Mouse (Mus musculus): ENCODE data around the gene Arih1. TPM values are rescaled to one million over a fixed set of nuclear protein-coding genes. Genes with fewer than 3 reads are reported as not detected.
A peak's percentile ranks its signal among the peaks of the same experiment; 100 is the strongest.

Arih1 gene
- total and polyA plus RNA-seq, 2 experiments from 2014 or later, result 7.6 to 70.8 TPM

DNA sequence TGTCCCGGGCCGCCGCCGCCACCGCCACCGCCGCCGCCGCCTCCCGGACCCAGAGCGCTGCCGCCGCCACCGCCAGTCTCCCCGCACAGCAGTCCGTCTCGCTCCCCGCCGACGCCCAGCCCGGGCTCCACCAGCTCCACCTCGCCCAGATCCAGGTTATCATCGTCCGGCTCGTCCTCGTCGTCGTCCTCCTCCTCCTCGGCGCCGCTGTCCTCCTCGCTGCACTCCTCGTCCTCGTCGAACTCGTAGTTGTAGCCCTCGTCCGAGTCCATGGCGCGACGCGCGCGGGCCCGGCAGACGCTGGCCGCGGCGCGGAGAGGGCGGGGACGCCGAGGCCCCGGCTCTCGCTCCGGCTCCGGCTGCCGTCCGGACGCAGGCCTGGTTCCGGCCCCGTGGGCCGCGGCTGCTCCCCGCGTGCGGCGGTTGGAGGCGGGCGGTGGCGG is 321 bp downstream of the Arih1 start:
- Histone ChIP-seq H3K27me3 (ENCODE audit: insufficient read depth, low read length) (no peaks in the 10 kb centered on the region), H3K36me3 (ENCODE audit: insufficient read depth) (no peaks in the 10 kb centered on the region), H3K4me2 (ENCODE audit: low read depth) (peak overlapping the region; percentile 67), H3K27ac (ENCODE audit: low read depth, low read length) (peak overlapping the region; percentile 99), H3K4me1 (ENCODE audit: insufficient read depth) (peaks cover 6% of the 10 kb centered on the region), H3K9ac (peak overlapping the region; percentile 96), H3K9me3 (ENCODE audit: low read length) (no peaks in the 10 kb centered on the region), H3K4me3 (ENCODE audit: low read depth, low read length) (peak overlapping the region; percentile 92)
- DNase-seq, result no peak
- WGBS, result 2% methylated on average over 68 of the region's 71 CpGs
- ATAC-seq, result peak; percentile 62
- no peak for TF ChIP-seq CTCF (IDR thresholded peaks at IDR 0.05; ENCODE audit: low read depth)

GRCm38 (mm10) chr9:59485511-59486075 is 825 bp downstream of the Arih1 start:
- peak overlapping the region; percentile 67 for H3K4me2 ChIP-seq (ENCODE audit: low read depth)
- H3K9me3 ChIP-seq (ENCODE audit: low read length), result no peaks in the 10 kb centered on the region
- peak overlapping the region; percentile 99 for H3K27ac ChIP-seq (ENCODE audit: low read depth, low read length)
- peak; percentile 32; the same call in 1 of the 2 replicates for TF ChIP-seq CTCF (IDR thresholded peaks at IDR 0.05; ENCODE audit: low read depth)
- no peaks in the 10 kb centered on the region for H3K27me3 ChIP-seq (ENCODE audit: insufficient read depth, low read length)
- WGBS, result under 1% methylated on average over 34 of the region's 34 CpGs
- DNase-seq (peak; percentile 53), ATAC-seq (peak; percentile 10; the same call in 1 of the 2 replicates)
- peak overlapping the region; percentile 92 for H3K4me3 ChIP-seq (ENCODE audit: low read depth, low read length)
- H3K9ac ChIP-seq, result peak overlapping the region; percentile 96
- H3K36me3 ChIP-seq (ENCODE audit: insufficient read depth), result no peaks in the 10 kb centered on the region
- peaks cover 6% of the 10 kb centered on the region for H3K4me1 ChIP-seq (ENCODE audit: insufficient read depth)

GRCm38 (mm10) chr9:59484760-59485159 is 1.7 kb downstream of the Arih1 start:
- no peak for TF ChIP-seq CTCF (IDR thresholded peaks at IDR 0.05; ENCODE audit: low read depth)
- ATAC-seq (no peak), DNase-seq (no peak)
- 17% methylated on average over 7 of the region's 7 CpGs for WGBS
- Histone ChIP-seq H3K9ac (peak overlapping the region; percentile 96), H3K9me3 (ENCODE audit: low read length) (no peaks in the 10 kb centered on the region), H3K27ac (ENCODE audit: low read depth, low read length) (no peak overlapping the region), H3K27me3 (ENCODE audit: insufficient read depth, low read length) (no peaks in the 10 kb centered on the region), H3K4me2 (ENCODE audit: low read depth) (peak overlapping the region; percentile 67), H3K4me1 (ENCODE audit: insufficient read depth) (peaks cover 6% of the 10 kb centered on the region), H3K4me3 (ENCODE audit: low read depth, low read length) (peak overlapping the region; percentile 92), H3K36me3 (ENCODE audit: insufficient read depth) (no peaks in the 10 kb centered on the region)

- H3K36me3 ChIP-seq (ENCODE audit: insufficient read depth), result no peaks in the 10 kb centered on the region
- H3K27ac ChIP-seq (ENCODE audit: low read depth, low read length), result no peak overlapping the region
- no peak overlapping the region for H3K4me3 ChIP-seq (ENCODE audit: low read depth, low read length)
- DNase-seq, result no peak
- no peak overlapping the region for H3K9ac ChIP-seq
- no peak for ATAC-seq
- no peaks in the 10 kb centered on the region for H3K27me3 ChIP-seq (ENCODE audit: insufficient read depth, low read length)
- peaks cover 6% of the 10 kb centered on the region for H3K4me1 ChIP-seq (ENCODE audit: insufficient read depth)
- H3K9me3 ChIP-seq (ENCODE audit: low read length), result no peaks in the 10 kb centered on the region
- H3K4me2 ChIP-seq (ENCODE audit: low read depth), result peak overlapping the region; percentile 18; the same call in 1 of the 2 replicates
- WGBS, result 32% methylated on average over 1 of the region's 1 CpGs
- peak; percentile 40; the same call in 1 of the 2 replicates for TF ChIP-seq CTCF (IDR thresholded peaks at IDR 0.05; ENCODE audit: low read depth)
These were observed 4.0 kb downstream of the Arih1 start for GRCm38 (mm10) chr9:59482419-59482818.

GRCm38 (mm10) chr9:59476617-59477016 is 9.8 kb downstream of the Arih1 start:
- ATAC-seq (no peak), DNase-seq (no peak)
- Histone ChIP-seq H3K4me1 (ENCODE audit: insufficient read depth) (0 out of 2 replicates have a peak, but pooled peaks cover under 1% of the 10 kb centered on the region), H3K9me3 (ENCODE audit: low read length) (no peaks in the 10 kb centered on the region), H3K27ac (ENCODE audit: low read depth, low read length) (no peak overlapping the region), H3K9ac (no peak overlapping the region), H3K36me3 (ENCODE audit: insufficient read depth) (no peaks in the 10 kb centered on the region), H3K4me3 (ENCODE audit: low read depth, low read length) (no peak overlapping the region), H3K27me3 (ENCODE audit: insufficient read depth, low read length) (no peaks in the 10 kb centered on the region), H3K4me2 (ENCODE audit: low read depth) (no peak overlapping the region)
- no peak for TF ChIP-seq CTCF (IDR thresholded peaks at IDR 0.05; ENCODE audit: low read depth)
- WGBS, result 96% methylated on average over 2 of the region's 2 CpGs

DNA sequence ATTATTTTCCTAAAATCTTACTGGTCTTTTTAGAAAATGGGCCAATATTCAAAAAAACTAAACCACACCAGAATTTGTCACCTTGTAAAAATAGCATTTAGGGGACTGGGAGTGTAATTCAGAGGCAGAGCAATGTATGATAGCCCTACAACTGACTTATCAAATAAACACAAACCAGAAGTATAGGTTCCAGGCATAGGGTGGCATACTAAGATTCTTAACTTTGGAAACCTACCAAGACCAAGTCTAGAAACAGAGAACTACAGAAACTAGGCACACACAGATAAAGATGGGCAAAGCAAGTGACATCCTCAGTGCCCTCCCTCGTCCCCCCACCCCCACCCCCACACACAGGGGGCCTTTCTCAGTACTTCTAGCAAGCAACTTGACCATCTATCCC is 11.6 kb downstream of the Arih1 start:
- Histone ChIP-seq H3K36me3 (ENCODE audit: insufficient read depth) (no peaks in the 10 kb centered on the region), H3K4me3 (ENCODE audit: low read depth, low read length) (no peak overlapping the region), H3K4me2 (ENCODE audit: low read depth) (no peak overlapping the region), H3K4me1 (ENCODE audit: insufficient read depth) (no peaks in the 10 kb centered on the region), H3K27ac (ENCODE audit: low read depth, low read length) (no peak overlapping the region), H3K27me3 (ENCODE audit: insufficient read depth, low read length) (no peaks in the 10 kb centered on the region), H3K9ac (no peak overlapping the region), H3K9me3 (ENCODE audit: low read length) (no peaks in the 10 kb centered on the region)
- no peak for TF ChIP-seq CTCF (IDR thresholded peaks at IDR 0.05; ENCODE audit: low read depth)
- ATAC-seq (no peak), DNase-seq (no peak)
- WGBS, result 89% methylated on average over 1 of the region's 1 CpGs

DNA sequence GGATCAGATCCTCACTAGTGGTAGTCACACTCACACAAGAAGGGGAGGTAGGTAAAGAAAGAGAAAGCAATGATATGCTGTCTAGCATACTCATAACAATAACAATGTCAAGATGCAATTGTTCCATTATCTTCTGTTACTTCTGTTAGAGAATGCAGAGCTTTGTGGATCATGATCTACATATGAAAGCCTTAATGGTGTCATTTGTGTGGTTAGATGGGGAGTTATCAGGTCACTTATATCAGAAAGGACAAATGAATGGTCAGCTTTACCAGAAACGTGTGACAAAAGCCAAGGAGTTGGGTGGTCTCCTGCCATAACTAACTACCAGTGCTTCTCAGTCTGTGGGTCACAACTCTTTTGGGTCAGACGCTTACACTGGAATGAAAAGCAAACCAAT is 13.2 kb downstream of the Arih1 start:
- H3K36me3 ChIP-seq (ENCODE audit: insufficient read depth), result no peaks in the 10 kb centered on the region
- no peak overlapping the region for H3K4me2 ChIP-seq (ENCODE audit: low read depth)
- no peaks in the 10 kb centered on the region for H3K9me3 ChIP-seq (ENCODE audit: low read length)
- no peak for TF ChIP-seq CTCF (IDR thresholded peaks at IDR 0.05; ENCODE audit: low read depth)
- ATAC-seq (no peak), DNase-seq (no peak)
- 72% methylated on average over 2 of the region's 2 CpGs for WGBS
- no peak overlapping the region for H3K27ac ChIP-seq (ENCODE audit: low read depth, low read length)
- H3K4me1 ChIP-seq (ENCODE audit: insufficient read depth), result no peaks in the 10 kb centered on the region
- no peak overlapping the region for H3K9ac ChIP-seq
- no peaks in the 10 kb centered on the region for H3K27me3 ChIP-seq (ENCODE audit: insufficient read depth, low read length)
- no peak overlapping the region for H3K4me3 ChIP-seq (ENCODE audit: low read depth, low read length)

Data from forebrain, postnatal 0 days (tissue).